Mouse (Mus musculus) ES-E14 (cell line): ENCODE measurements around the gene Eif4g3. TPM values are rescaled to one million over a fixed set of nuclear protein-coding genes. Genes with fewer than 3 reads are reported as not detected.

Experiments used
- DNase-seq: peaks from one replicate; pipeline ENCODE4 v3.0.0-alpha.2; 2013; ENCODE audit warnings: low read depth, low spot score
- H3K27ac ChIP-seq: 2 replicates; pipeline ENCODE4 v1.5.1; 2012; ENCODE audit warnings: low read depth, mild to moderate bottlenecking, low read length, moderate library complexity, mixed read lengths; ENCODE audit not compliant: poor library complexity, insufficient read depth, severe bottlenecking
- H3K36me3 ChIP-seq: 2 replicates; pipeline ENCODE4 v1.6.1; 2012; ENCODE audit warnings: mild to moderate bottlenecking, low read length, moderate library complexity, mixed read lengths; ENCODE audit not compliant: control insufficient read depth, poor library complexity, insufficient read depth, severe bottlenecking
- H3K4me1 ChIP-seq, 2 experiments: fragments of 150-350 bp in 1 of 2; sonication (generic) in 1 of 2; 2 replicates each; pipeline ENCODE4 v1.6.1; 2012; ENCODE audit warnings: low read length in 2 of 2, mild to moderate bottlenecking in 1 of 2, mixed read lengths in 1 of 2; ENCODE audit not compliant: control insufficient read depth in 2 of 2, insufficient read depth in 2 of 2, poor library complexity in 1 of 2
- H3K4me3 ChIP-seq, 2 experiments: fragments of 150-350 bp in 1 of 2; sonication (generic) in 1 of 2; 2 replicates each; pipeline ENCODE4 v1.5.1; 2012; ENCODE audit warnings: low read length in 2 of 2, low read depth in 1 of 2, mild to moderate bottlenecking in 1 of 2, mixed read lengths in 1 of 2; ENCODE audit not compliant: insufficient read depth in 1 of 2, poor library complexity in 1 of 2, severe bottlenecking in 1 of 2
- H3K9ac ChIP-seq: 2 replicates; pipeline ENCODE4 v1.6.1; 2012; ENCODE audit warnings: low read depth, mild to moderate bottlenecking, low read length, mixed read lengths; ENCODE audit not compliant: poor library complexity, insufficient read depth, severe bottlenecking
- H3K9me3 ChIP-seq: fragments of 150-350 bp; sonication (generic); 2 replicates; pipeline ENCODE4 v1.6.1; 2012; ENCODE audit warnings: low read depth, mild to moderate bottlenecking, low read length; ENCODE audit not compliant: control insufficient read depth, insufficient read depth
- CHD2 ChIP-seq: IDR thresholded peaks from 2 replicates; pipeline ENCODE4 v1.6.1; 2014; ENCODE audit warnings: mild to moderate bottlenecking, low read depth, low read length, inconsistent platforms
- HCFC1 ChIP-seq: IDR thresholded peaks from 2 replicates; pipeline ENCODE4 v1.6.1; 2012; ENCODE audit warnings: low read length, inconsistent platforms, borderline replicate concordance; ENCODE audit not compliant: insufficient read depth
- MAFK ChIP-seq: IDR thresholded peaks from 2 replicates; pipeline ENCODE4 v1.6.1; 2014; ENCODE audit warnings: mild to moderate bottlenecking, low read depth, low read length, inconsistent platforms; ENCODE audit not compliant: insufficient read depth
- ZC3H11A ChIP-seq: IDR thresholded peaks from 2 replicates; pipeline ENCODE4 v1.6.1; 2012; ENCODE audit warnings: low read depth, mild to moderate bottlenecking, inconsistent platforms, low read length, borderline replicate concordance
- ZNF384 ChIP-seq: IDR thresholded peaks from 2 replicates; pipeline ENCODE4 v1.6.1; 2012; ENCODE audit warnings: low read depth, low read length, inconsistent platforms
- in situ Hi-C, 2 experiments: fragments of 600-800 bp; cut with MboI; formaldehyde crosslinking; loops; one replicate each; pipeline ENCODE4 v1.15.1; 2025; ENCODE audit warnings: low sequenced_read_pairs in 2 of 2, inconsistent platforms in 1 of 2; ENCODE audit not compliant: unreplicated experiment in 2 of 2
- total RNA-seq: library from RNA; depleted of rRNA; stranded (reverse); fragments of 300-350 nt; gene quantifications from 2 replicates; pipeline ENCODE4 v1.2.3, GENCODE M21; 2012; rRNA removed

Eif4g3 gene
- total RNA-seq, 1 experiment = 18.7 TPM

GRCm38 (mm10) chr4:138250088-138250960 is 257.5 kb downstream of the Eif4g3 start, which contains the start of the genes Sh2d5 and Kif17:
Gene Sh2d5, plus strand, starts transcription at chr4:138250403.
Gene Kif17, plus strand, starts transcription at chr4:138250435.
- DNase-seq = peak; percentile 84
- Histone ChIP-seq H3K4me1 (peaks cover 9 to 19% of the 10 kb centered on the region in 2 experiments; a peak in 3 of 4 replicates), H3K9me3 (no peaks in the 10 kb centered on the region), H3K27ac (no peak within 1 kb of the TSS), H3K4me3 (peak within 1 kb of the TSS; percentile 74 to 88), H3K9ac (peak within 1 kb of the TSS; percentile 52), H3K36me3 (no peaks in the 10 kb centered on the region)
- in situ Hi-C loops = no loop called here
- TF ChIP-seq ZNF384 (no peak), CHD2 (no peak), HCFC1 (no peak), MAFK (no peak), ZC3H11A (no peak)

- Histone ChIP-seq H3K36me3 (no peaks in the 10 kb centered on the region), H3K9me3 (no peaks in the 10 kb centered on the region), H3K27ac (no peak overlapping the region), H3K4me3 (peak overlapping the region in 1 of 2 experiments; percentile 31; a peak in 2 of 4 replicates), H3K9ac (no peak overlapping the region), H3K4me1 (peaks cover 9 to 19% of the 10 kb centered on the region in 2 experiments; a peak in 3 of 4 replicates)
- TF ChIP-seq MAFK (no peak), HCFC1 (no peak), CHD2 (no peak), ZC3H11A (no peak), ZNF384 (no peak)
- peak; percentile 50 for DNase-seq
- in situ Hi-C loops = no loop called here
These were observed 259.0 kb downstream of the Eif4g3 start for GRCm38 (mm10) chr4:138251819-138252218.

- no peaks in the 10 kb centered on the region for H3K9me3 ChIP-seq
- peak overlapping the region in 1 of 2 experiments; percentile 31; a peak in 2 of 4 replicates for H3K4me3 ChIP-seq
- H3K4me1 ChIP-seq = peaks cover 9 to 16% of the 10 kb centered on the region in 2 experiments; a peak in 3 of 4 replicates
- no peak overlapping the region for H3K9ac ChIP-seq
- H3K27ac ChIP-seq = no peak overlapping the region
- H3K36me3 ChIP-seq = no peaks in the 10 kb centered on the region
- in situ Hi-C loops = no loop called here
- no peak for DNase-seq
- TF ChIP-seq ZNF384 = no peak
- TF ChIP-seq MAFK = no peak
- TF ChIP-seq HCFC1 = no peak
- no peak for TF ChIP-seq CHD2
- no peak for TF ChIP-seq ZC3H11A
These were observed 259.4 kb downstream of the Eif4g3 start for GRCm38 (mm10) chr4:138252231-138252630.

GRCm38 (mm10) chr4:138257116-138257687 is 264.4 kb downstream of the Eif4g3 start:
- peaks cover 2% of the 10 kb centered on the region; the same call in 1 of the 2 replicates for H3K36me3 ChIP-seq
- no peaks in the 10 kb centered on the region for H3K9me3 ChIP-seq
- H3K4me3 ChIP-seq = no peak overlapping the region
- in situ Hi-C loops = no loop called here
- no peak overlapping the region for H3K27ac ChIP-seq
- no peak for DNase-seq
- peaks cover 2 to 4% of the 10 kb centered on the region in 2 experiments; a peak in 1 of 4 replicates for H3K4me1 ChIP-seq
- no peak overlapping the region for H3K9ac ChIP-seq
- no peak for TF ChIP-seq ZNF384
- no peak for TF ChIP-seq CHD2
- TF ChIP-seq ZC3H11A = no peak
- no peak for TF ChIP-seq MAFK
- TF ChIP-seq HCFC1 = no peak

Other genes starting within 250 kb of the Eif4g3 start
- 234 and 330 TPM in 2 replicates for gene Alpl, start 196.6 kb upstream of the Eif4g3 start, total RNA-seq
- gene Ece1, start 130.8 kb upstream of the Eif4g3 start, total RNA-seq = 99.2 and 131 TPM in 2 replicates
- 27.2 and 31.1 TPM in 2 replicates for gene Hp1bp3, start 223.3 kb downstream of the Eif4g3 start, total RNA-seq